Mouse (Mus musculus) heart, adult 2 months (tissue): ENCODE data around the gene Trak1.

Experiments used
- CTCF ChIP-seq: fragments of 200-600 bp; IDR thresholded peaks from 2 replicates; pipeline ENCODE4 v1.8.1; 2022; ENCODE audit warnings: antibody characterized with exemption, mild to moderate bottlenecking, moderate library complexity
- POLR2A ChIP-seq: fragments of 200-500 bp; IDR thresholded peaks from 2 replicates; pipeline ENCODE4 v1.6.1; 2011; ENCODE audit warnings: mild to moderate bottlenecking, low read depth, low read length, control low read depth; ENCODE audit not compliant: insufficient read depth

DNA sequence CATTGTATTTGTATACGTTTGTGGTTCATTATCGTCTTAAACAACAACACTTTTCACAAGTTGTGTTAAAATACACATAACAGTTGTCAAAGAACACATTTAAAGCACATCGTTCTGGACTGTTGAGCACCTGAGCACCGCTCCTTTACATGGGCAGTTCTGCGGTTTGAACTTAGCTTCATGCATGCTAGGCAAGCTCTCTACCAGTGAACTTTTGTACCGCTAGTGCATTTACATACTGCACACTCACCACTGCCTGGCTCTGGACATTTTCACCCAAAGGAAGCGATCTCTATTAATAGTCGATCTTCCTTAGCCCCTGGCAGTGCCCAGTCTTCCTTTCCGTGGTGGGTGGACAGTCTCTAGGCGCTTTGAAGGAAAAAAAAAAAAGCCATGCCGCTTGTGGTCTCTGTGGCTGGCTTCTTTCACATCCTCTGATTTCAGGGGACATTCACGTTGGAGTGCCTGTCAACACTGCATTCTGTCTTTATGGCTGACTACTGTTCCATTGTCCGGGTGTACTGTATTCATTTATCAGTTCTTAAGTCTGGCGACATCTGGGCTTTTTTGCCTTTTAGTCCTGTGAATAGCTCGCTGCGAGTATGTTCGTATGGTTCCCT lies 84.5 kb downstream of the Trak1 start:
- TF ChIP-seq CTCF (no peak), POLR2A (no peak)
